ENCODE assay signal across 12 mouse cellular contexts in the genomic region with DNA sequence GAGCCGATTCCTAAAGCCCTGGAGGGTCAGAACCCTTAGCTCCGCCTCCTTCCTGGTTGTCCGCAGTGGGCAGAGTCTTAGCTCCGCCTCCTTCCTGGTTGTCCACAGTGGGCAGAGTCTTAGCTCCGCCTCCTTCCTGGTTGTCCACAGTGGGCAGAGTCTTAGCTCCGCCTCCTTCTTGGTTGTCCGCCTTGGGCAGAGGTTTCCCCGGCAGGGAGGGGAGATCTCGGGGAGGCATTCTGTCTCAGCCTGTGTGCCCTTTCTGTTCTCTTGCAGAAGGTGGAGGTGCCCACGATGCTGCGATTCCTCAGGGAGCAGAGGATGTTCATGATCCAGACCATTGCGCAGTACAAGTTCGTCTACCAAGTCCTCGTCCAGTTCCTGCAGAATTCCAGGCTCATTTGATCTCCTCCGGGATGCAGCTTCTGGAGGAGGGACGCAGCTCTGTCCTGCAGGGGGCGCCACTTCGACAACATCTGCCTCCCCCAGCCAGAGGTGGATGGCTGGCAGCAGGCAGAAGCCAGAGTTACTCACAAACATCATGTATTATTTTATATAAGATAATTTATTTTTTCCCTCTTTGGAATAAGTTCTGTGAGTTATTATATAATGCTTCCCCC. TPM values are rescaled to one million over a fixed set of nuclear protein-coding genes. Genes with fewer than 3 reads are reported as not detected.
DNase-seq lines count a peak whose midpoint lies in the region; ATAC-seq and TF ChIP-seq lines count a peak whose summit lies in the region.
"Had no signal": no experiment of that assay in that cellular context is flagged by ENCODE, and none has a peak within 500 bp of the region (broad histone marks: within the 10 kb centered on the region; RNA-seq: fewer than 3 reads in every experiment).

No protein-coding gene starts in this region.

- no peak for TF ChIP-seq POLR2A in ES-Bruce4 (IDR thresholded peaks at IDR 0.05; ENCODE audit: insufficient read depth, low read length)

- H3K4me3 ChIP-seq in layer of hippocampus, adult 2 months: no peak overlapping the region
- H3K4me3 ChIP-seq in ES-Bruce4 (ENCODE audit: low read depth, low read length): no peak overlapping the region
- no peak overlapping the region for H3K4me3 ChIP-seq in liver, postnatal 0 days (ENCODE audit: low read depth, low read length)
- H3K4me3 ChIP-seq: embryonic facial prominence, embryonic 15.5 days had no signal

- H3K9me3 ChIP-seq in ES-Bruce4 (replicated peaks; ENCODE audit: control insufficient read depth, insufficient read depth, low read length, poor library complexity, severe bottlenecking): no peaks in the 10 kb centered on the region
- H3K9me3 ChIP-seq in liver, postnatal 0 days (ENCODE audit: low read length): no peaks in the 10 kb centered on the region
- H3K9me3 ChIP-seq: embryonic facial prominence, embryonic 15.5 days had no signal

- peaks cover 2% of the 10 kb centered on the region for H3K4me1 ChIP-seq in ES-Bruce4 (ENCODE audit: control insufficient read depth, insufficient read depth, low read length)
- peaks cover 21% of the 10 kb centered on the region for H3K4me1 ChIP-seq in liver, postnatal 0 days (ENCODE audit: insufficient read depth)

- no peak for TF ChIP-seq EP300 in ES-Bruce4 (IDR thresholded peaks at IDR 0.05; ENCODE audit: insufficient read depth, low read depth, low read length)
- no peak for TF ChIP-seq EP300 in liver, postnatal 0 days (IDR thresholded peaks at IDR 0.05; ENCODE audit: low read depth)

- peak; percentile 40 for DNase-seq in adrenal gland, postnatal 25 days
- no peak for DNase-seq in adrenal gland, adult 2 months
- no peak for DNase-seq in layer of hippocampus, adult 2 months (ENCODE audit: low spot score in 2 of 2)
- no peak for DNase-seq in layer of hippocampus, adult 11-12 months (ENCODE audit: low spot score)
- peak; percentile 43 for DNase-seq in liver, postnatal 0 days
- no peak for DNase-seq in urinary bladder, postnatal 4 days (ENCODE audit: low spot score in 2 of 2)
- DNase-seq in retina, embryonic 14.5 days (ENCODE audit: low spot score): no peak
- DNase-seq: gastrocnemius, postnatal 36 days; right cerebral cortex, postnatal 25 days had no signal

- H3K9ac ChIP-seq in ES-Bruce4 (ENCODE audit: low read depth, poor library complexity, severe bottlenecking): no peak overlapping the region
- no peak overlapping the region for H3K9ac ChIP-seq in liver, postnatal 0 days (replicated peaks)
- H3K9ac ChIP-seq: embryonic facial prominence, embryonic 15.5 days; hindbrain, embryonic 14.5 days had no signal

- TF ChIP-seq CTCF in layer of hippocampus, adult 2 months (conservative IDR thresholded peaks at IDR 0.05): peak; percentile 61
- peak; percentile 80 for TF ChIP-seq CTCF in ES-Bruce4 (IDR thresholded peaks at IDR 0.05; ENCODE audit: low read depth, low read length)
- TF ChIP-seq CTCF in liver, postnatal 0 days (IDR thresholded peaks at IDR 0.05; ENCODE audit: low read depth): peak; percentile 57

- no peaks in the 10 kb centered on the region for H3K27me3 ChIP-seq in ES-Bruce4 (ENCODE audit: control insufficient read depth, insufficient read depth, low read length, poor library complexity, severe bottlenecking)
- no peaks in the 10 kb centered on the region for H3K27me3 ChIP-seq in liver, postnatal 0 days (ENCODE audit: insufficient read depth, low read length)
- H3K27me3 ChIP-seq: embryonic facial prominence, embryonic 15.5 days had no signal

- no peak overlapping the region for H3K4me2 ChIP-seq in liver, postnatal 0 days (ENCODE audit: low read depth, low read length)
- H3K4me2 ChIP-seq: embryonic facial prominence, embryonic 15.5 days; hindbrain, embryonic 14.5 days had no signal

- WGBS in liver, postnatal 0 days (ENCODE audit: insufficient replicate concordance): 84% methylated on average over 18 of the region's 18 CpGs

- H3K36me3 ChIP-seq in ES-Bruce4 (ENCODE audit: control insufficient read depth, insufficient read depth, low read length, poor library complexity, severe bottlenecking): no peaks in the 10 kb centered on the region; the same call in 1 of the 2 replicates
- H3K36me3 ChIP-seq in liver, postnatal 0 days (replicated peaks; ENCODE audit: insufficient read depth, low read length): no peaks in the 10 kb centered on the region

- no peak overlapping the region for H3K27ac ChIP-seq in layer of hippocampus, adult 2 months
- no peak overlapping the region for H3K27ac ChIP-seq in ES-Bruce4 (ENCODE audit: insufficient read depth, low read length)
- no peak overlapping the region for H3K27ac ChIP-seq in liver, postnatal 0 days (ENCODE audit: low read depth)
- H3K27ac ChIP-seq: embryonic facial prominence, embryonic 15.5 days; hindbrain, embryonic 14.5 days had no signal

- ATAC-seq in liver, postnatal 0 days: no peak

RNA-seq across cellular contexts. Expression of gene Smyd2, which starts 52.4 kb away (rescaled TPM):
- total RNA-seq in adrenal gland, postnatal 25 days (2021): 74.5 and 80.8 TPM in 2 replicates
- 10 to 100 TPM; 76.9 to 85.2 TPM for total RNA-seq in adrenal gland, adult 2 months (2021)
- polyA plus RNA-seq in adrenal gland, adult 2 months (2012; rRNA removed): 60.6 and 72.5 TPM in 2 replicates
- total RNA-seq in layer of hippocampus, adult 2 months (2021): 10 to 100 TPM; 75.9 to 79.1 TPM
- polyA plus RNA-seq in ES-Bruce4 (2011; ENCODE audit: insufficient read depth, insufficient read length, low read depth, missing spikeins): 31.5 and 34.8 TPM in 2 replicates
- 21.4 and 23.3 TPM in 2 replicates for polyA plus RNA-seq in liver, postnatal 0 days (2015; fragmentation: Nextera tagmentation; extraction: Ambion mirVana)

Comparison
In these comparisons a context has a peak if more than half of its experiments do, and no peak if none do; other contexts are left out.
1. DNase-seq: peak in adrenal gland, postnatal 25 days (single experiment) and liver, postnatal 0 days (single experiment); none in adrenal gland, adult 2 months (single experiment), layer of hippocampus, adult 2 months (0 of 2), layer of hippocampus, adult 11-12 months (single experiment), urinary bladder, postnatal 4 days (0 of 2) and retina, embryonic 14.5 days (single experiment).
2. Peak in every context shown above with its lines, with median percentiles within 50 percentile points of each other: CTCF ChIP-seq.